Mouse (Mus musculus) ES-E14 (cell line): ENCODE data around the gene Pbx2. TPM values are rescaled to one million over a fixed set of nuclear protein-coding genes. Genes with fewer than 3 reads are reported as not detected.

Experiments used
- DNase-seq: peaks from one replicate; pipeline ENCODE4 v3.0.0-alpha.2; 2013; ENCODE audit warnings: low read depth, low spot score
- H3K27ac ChIP-seq: 2 replicates; pipeline ENCODE4 v1.5.1; 2012; ENCODE audit warnings: low read depth, mild to moderate bottlenecking, low read length, moderate library complexity, mixed read lengths; ENCODE audit not compliant: poor library complexity, insufficient read depth, severe bottlenecking
- H3K36me3 ChIP-seq: 2 replicates; pipeline ENCODE4 v1.6.1; 2012; ENCODE audit warnings: mild to moderate bottlenecking, low read length, moderate library complexity, mixed read lengths; ENCODE audit not compliant: control insufficient read depth, poor library complexity, insufficient read depth, severe bottlenecking
- H3K4me1 ChIP-seq, 2 experiments: fragments of 150-350 bp in 1 of 2; sonication (generic) in 1 of 2; 2 replicates each; pipeline ENCODE4 v1.6.1; 2012; ENCODE audit warnings: low read length in 2 of 2, mild to moderate bottlenecking in 1 of 2, mixed read lengths in 1 of 2; ENCODE audit not compliant: control insufficient read depth in 2 of 2, insufficient read depth in 2 of 2, poor library complexity in 1 of 2
- H3K4me3 ChIP-seq, 2 experiments: fragments of 150-350 bp in 1 of 2; sonication (generic) in 1 of 2; 2 replicates each; pipeline ENCODE4 v1.5.1; 2012; ENCODE audit warnings: low read length in 2 of 2, low read depth in 1 of 2, mild to moderate bottlenecking in 1 of 2, mixed read lengths in 1 of 2; ENCODE audit not compliant: insufficient read depth in 1 of 2, poor library complexity in 1 of 2, severe bottlenecking in 1 of 2
- H3K9ac ChIP-seq: 2 replicates; pipeline ENCODE4 v1.6.1; 2012; ENCODE audit warnings: low read depth, mild to moderate bottlenecking, low read length, mixed read lengths; ENCODE audit not compliant: poor library complexity, insufficient read depth, severe bottlenecking
- H3K9me3 ChIP-seq: fragments of 150-350 bp; sonication (generic); 2 replicates; pipeline ENCODE4 v1.6.1; 2012; ENCODE audit warnings: low read depth, mild to moderate bottlenecking, low read length; ENCODE audit not compliant: control insufficient read depth, insufficient read depth
- CHD2 ChIP-seq: IDR thresholded peaks from 2 replicates; pipeline ENCODE4 v1.6.1; 2014; ENCODE audit warnings: mild to moderate bottlenecking, low read depth, low read length, inconsistent platforms
- HCFC1 ChIP-seq: IDR thresholded peaks from 2 replicates; pipeline ENCODE4 v1.6.1; 2012; ENCODE audit warnings: low read length, inconsistent platforms, borderline replicate concordance; ENCODE audit not compliant: insufficient read depth
- MAFK ChIP-seq: IDR thresholded peaks from 2 replicates; pipeline ENCODE4 v1.6.1; 2014; ENCODE audit warnings: mild to moderate bottlenecking, low read depth, low read length, inconsistent platforms; ENCODE audit not compliant: insufficient read depth
- ZC3H11A ChIP-seq: IDR thresholded peaks from 2 replicates; pipeline ENCODE4 v1.6.1; 2012; ENCODE audit warnings: low read depth, mild to moderate bottlenecking, inconsistent platforms, low read length, borderline replicate concordance
- ZNF384 ChIP-seq: IDR thresholded peaks from 2 replicates; pipeline ENCODE4 v1.6.1; 2012; ENCODE audit warnings: low read depth, low read length, inconsistent platforms
- in situ Hi-C, 2 experiments: fragments of 600-800 bp; cut with MboI; formaldehyde crosslinking; loops; one replicate each; pipeline ENCODE4 v1.15.1; 2025; ENCODE audit warnings: low sequenced_read_pairs in 2 of 2, inconsistent platforms in 1 of 2; ENCODE audit not compliant: unreplicated experiment in 2 of 2
- total RNA-seq: library from RNA; depleted of rRNA; stranded (reverse); fragments of 300-350 nt; gene quantifications from 2 replicates; pipeline ENCODE4 v1.2.3, GENCODE M21; 2012

Gene Pbx2
- total RNA-seq, 1 experiment = 47.2 TPM

DNA sequence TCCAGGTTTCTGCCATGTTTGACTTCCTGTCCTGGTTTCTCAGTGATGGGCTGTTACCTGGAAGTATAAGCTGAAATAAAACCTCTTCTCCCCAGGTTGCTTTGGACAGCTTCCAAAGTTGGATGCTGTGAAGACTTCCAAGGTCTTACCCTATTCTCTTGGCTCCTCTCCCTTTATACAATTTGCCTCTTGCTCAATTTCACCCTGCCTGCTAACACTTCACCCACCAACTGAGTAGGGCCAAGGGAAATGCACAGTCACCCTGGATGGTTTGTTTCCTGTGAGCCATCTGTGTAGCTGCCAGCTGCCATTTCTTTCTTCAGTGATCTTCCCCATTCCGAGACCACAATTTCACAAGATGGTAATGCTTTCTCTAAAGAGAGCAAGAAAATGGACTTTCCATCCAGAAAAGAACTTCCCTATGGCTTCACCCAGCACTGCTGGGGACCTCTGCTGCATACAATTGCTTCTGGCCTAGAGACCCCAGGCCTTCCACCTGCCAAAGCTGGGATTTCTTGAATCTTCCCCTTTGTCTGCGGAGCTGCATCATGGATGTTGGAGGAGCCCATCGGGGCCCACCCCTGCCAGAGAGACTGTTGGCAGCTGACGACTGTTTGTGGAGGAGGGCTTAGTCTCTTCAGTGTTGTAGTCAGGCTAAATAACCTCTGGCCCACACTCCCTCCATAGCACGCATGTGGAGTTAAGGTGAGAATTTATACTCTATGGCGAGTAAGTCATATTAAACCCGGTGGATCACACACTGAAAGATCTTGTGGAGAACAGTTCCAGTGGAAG, 48.6 kb downstream of the Pbx2 start:
- in situ Hi-C loops = no loop called here
- DNase-seq = no peak
- TF ChIP-seq MAFK (no peak), HCFC1 (no peak), CHD2 (no peak), ZC3H11A (no peak), ZNF384 (no peak)
- H3K36me3 ChIP-seq = no peaks in the 10 kb centered on the region
- H3K27ac ChIP-seq = no peak overlapping the region
- no peaks in the 10 kb centered on the region for H3K9me3 ChIP-seq
- H3K9ac ChIP-seq = no peak overlapping the region
- H3K4me3 ChIP-seq = no peak overlapping the region
- peaks cover 0 to 1% of the 10 kb centered on the region in 2 experiments; a peak in 1 of 4 replicates for H3K4me1 ChIP-seq

GRCm38 (mm10) chr17:34640778-34641601, 49.9 kb downstream of the Pbx2 start:
- Histone ChIP-seq H3K9me3 (no peaks in the 10 kb centered on the region), H3K4me3 (no peak overlapping the region), H3K36me3 (no peaks in the 10 kb centered on the region), H3K9ac (no peak overlapping the region), H3K27ac (no peak overlapping the region), H3K4me1 (peaks cover 0 to 6% of the 10 kb centered on the region in 2 experiments; a peak in 2 of 4 replicates)
- TF ChIP-seq MAFK = no peak
- TF ChIP-seq ZNF384 = no peak
- TF ChIP-seq HCFC1 = no peak
- TF ChIP-seq ZC3H11A = no peak
- TF ChIP-seq CHD2 = no peak
- in situ Hi-C loops = no loop called here
- DNase-seq = no peak

DNA sequence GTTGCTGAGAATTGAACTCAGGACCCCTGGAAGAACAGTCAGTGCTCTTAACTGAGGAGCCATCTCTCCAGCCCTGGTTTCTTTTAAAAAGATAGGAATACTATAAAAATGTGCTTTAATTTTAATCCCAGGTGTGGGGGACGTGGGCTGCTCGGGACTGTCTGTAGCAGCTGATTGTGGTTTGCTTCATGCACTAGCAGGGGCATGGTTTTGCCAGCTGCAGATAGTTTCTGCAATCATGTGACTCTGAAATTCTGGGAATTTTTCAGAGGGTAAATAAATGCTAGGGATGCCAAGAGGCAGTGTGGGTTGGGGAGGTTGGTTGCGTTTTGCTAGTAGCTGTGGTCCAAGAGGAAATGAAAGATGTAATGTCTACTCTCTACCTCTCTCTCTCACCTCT, 50.9 kb downstream of the Pbx2 start:
- Histone ChIP-seq H3K9ac (no peak overlapping the region), H3K4me1 (peaks cover 0 to 9% of the 10 kb centered on the region in 2 experiments; a peak in 2 of 4 replicates), H3K9me3 (no peaks in the 10 kb centered on the region), H3K4me3 (no peak overlapping the region), H3K36me3 (no peaks in the 10 kb centered on the region), H3K27ac (no peak overlapping the region)
- in situ Hi-C loops = no loop called here
- DNase-seq = no peak
- TF ChIP-seq MAFK (no peak), ZNF384 (no peak), HCFC1 (no peak), ZC3H11A (no peak), CHD2 (no peak)

- no peak for DNase-seq
- no peaks in the 10 kb centered on the region for H3K9me3 ChIP-seq
- in situ Hi-C loops = no loop called here
- TF ChIP-seq CHD2 = no peak
- TF ChIP-seq ZC3H11A = no peak
- no peak for TF ChIP-seq HCFC1
- no peak for TF ChIP-seq MAFK
- TF ChIP-seq ZNF384 = no peak
- H3K4me1 ChIP-seq = peaks cover 0 to 11% of the 10 kb centered on the region in 2 experiments; a peak in 2 of 4 replicates
- H3K4me3 ChIP-seq = no peak overlapping the region
- H3K36me3 ChIP-seq = peaks cover 1% of the 10 kb centered on the region; the same call in 1 of the 2 replicates
- no peak overlapping the region for H3K27ac ChIP-seq
- no peak overlapping the region for H3K9ac ChIP-seq
Observed at GRCm38 (mm10) chr17:34643379-34643778, 52.3 kb downstream of the Pbx2 start.

DNA sequence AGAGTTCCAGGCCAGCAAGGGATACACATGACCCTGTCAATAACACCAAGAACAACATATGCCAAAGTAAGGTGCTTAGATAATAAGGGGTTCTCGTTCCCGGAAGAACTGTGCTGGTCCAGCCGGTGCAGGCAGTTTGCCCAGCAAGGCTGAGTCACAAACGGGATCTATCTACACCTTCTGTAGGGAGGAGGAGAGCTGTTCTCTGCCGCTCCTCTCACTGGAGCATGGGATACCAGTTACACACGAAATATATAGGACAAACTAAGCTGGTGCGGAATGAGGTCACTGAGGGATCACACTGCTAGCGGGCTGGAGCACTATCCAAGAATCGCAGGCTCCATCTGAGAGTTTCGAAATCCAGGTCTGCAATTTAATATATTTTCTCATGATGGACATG, 52.9 kb downstream of the Pbx2 start:
- TF ChIP-seq MAFK = no peak
- no peak for TF ChIP-seq ZC3H11A
- TF ChIP-seq HCFC1 = no peak
- no peak for TF ChIP-seq ZNF384
- TF ChIP-seq CHD2 = no peak
- H3K36me3 ChIP-seq = peaks cover 6% of the 10 kb centered on the region; the same call in 1 of the 2 replicates
- H3K27ac ChIP-seq = no peak overlapping the region
- H3K9me3 ChIP-seq = no peaks in the 10 kb centered on the region
- no peak overlapping the region for H3K9ac ChIP-seq
- no peak for DNase-seq
- in situ Hi-C loops = no loop called here
- H3K4me1 ChIP-seq = peaks cover 0 to 11% of the 10 kb centered on the region in 2 experiments; a peak in 2 of 4 replicates
- no peak overlapping the region for H3K4me3 ChIP-seq
